Mouse (Mus musculus) cortical plate, adult 2 months (tissue): ENCODE measurements around the gene Tln2. TPM values are rescaled to one million over a fixed set of nuclear protein-coding genes. Genes with fewer than 3 reads are reported as not detected.

Experiments
- H3K27ac ChIP-seq: fragments of 200-500 bp; 2 replicates; pipeline ENCODE4 v1.5.1; 2012; ENCODE audit warnings: low read length, control low read depth, inconsistent platforms; ENCODE audit not compliant: insufficient read depth
- H3K4me1 ChIP-seq: fragments of 200-500 bp; 2 replicates; pipeline ENCODE4 v1.6.1; 2011; ENCODE audit warnings: low read length; ENCODE audit not compliant: control insufficient read depth, insufficient read depth
- H3K4me3 ChIP-seq: fragments of 200-500 bp; 2 replicates; pipeline ENCODE4 v1.5.1; 2011; ENCODE audit warnings: mild to moderate bottlenecking, low read length, control low read depth; ENCODE audit not compliant: insufficient read depth
- CTCF ChIP-seq: fragments of 200-500 bp; IDR thresholded peaks from 2 replicates; pipeline ENCODE4 v1.5.1; 2011; ENCODE audit warnings: mild to moderate bottlenecking, control low read depth, low read length; ENCODE audit not compliant: insufficient read depth; ENCODE audit errors: extremely low read depth
- POLR2A ChIP-seq: fragments of 200-500 bp; IDR thresholded peaks from 2 replicates; pipeline ENCODE4 v1.6.1; 2011; ENCODE audit warnings: mild to moderate bottlenecking, low read length, control low read depth; ENCODE audit not compliant: insufficient read depth; ENCODE audit errors: extremely low read depth
- polyA plus RNA-seq: library from polyadenylated mRNA; depleted of rRNA; stranded (reverse); fragments of >200 nt; gene quantifications from 2 replicates; pipeline ENCODE4 v1.2.3, GENCODE M21; 2012

The Tln2 gene
- polyA plus RNA-seq, 1 experiment = 36.6 TPM

GRCm38 (mm10) chr9:67205175-67205574 is 354.3 kb downstream of the Tln2 start:
- H3K4me1 ChIP-seq = no peaks in the 10 kb centered on the region
- TF ChIP-seq POLR2A (no peak), CTCF (no peak)
- H3K4me3 ChIP-seq = no peak overlapping the region
- H3K27ac ChIP-seq = no peak overlapping the region

GRCm38 (mm10) chr9:67196609-67197008 is 362.9 kb downstream of the Tln2 start:
- Histone ChIP-seq H3K4me3 (no peak overlapping the region), H3K27ac (no peak overlapping the region), H3K4me1 (no peaks in the 10 kb centered on the region)
- no peak for TF ChIP-seq POLR2A
- no peak for TF ChIP-seq CTCF

- Histone ChIP-seq H3K27ac (no peak overlapping the region), H3K4me1 (no peaks in the 10 kb centered on the region), H3K4me3 (no peak overlapping the region)
- no peak for TF ChIP-seq CTCF
- no peak for TF ChIP-seq POLR2A
These were observed 364.2 kb downstream of the Tln2 start for GRCm38 (mm10) chr9:67195306-67195705.

- H3K4me1 ChIP-seq = no peaks in the 10 kb centered on the region
- H3K4me3 ChIP-seq = no peak overlapping the region
- TF ChIP-seq CTCF (no peak), POLR2A (no peak)
- H3K27ac ChIP-seq = no peak overlapping the region
These were observed 367.8 kb downstream of the Tln2 start for GRCm38 (mm10) chr9:67191488-67192331.

GRCm38 (mm10) chr9:67187686-67188085 is 371.8 kb downstream of the Tln2 start:
- no peak overlapping the region for H3K27ac ChIP-seq
- H3K4me3 ChIP-seq = no peak overlapping the region
- H3K4me1 ChIP-seq = no peaks in the 10 kb centered on the region
- TF ChIP-seq POLR2A = no peak
- no peak for TF ChIP-seq CTCF

- TF ChIP-seq POLR2A (no peak), CTCF (no peak)
These were observed 372.3 kb downstream of the Tln2 start for GRCm38 (mm10) chr9:67187182-67187581.

GRCm38 (mm10) chr9:67184556-67184955 is 374.9 kb downstream of the Tln2 start:
- TF ChIP-seq CTCF = no peak
- no peak for TF ChIP-seq POLR2A
- no peak overlapping the region for H3K4me3 ChIP-seq
- H3K27ac ChIP-seq = no peak overlapping the region
- no peaks in the 10 kb centered on the region for H3K4me1 ChIP-seq

More at GRCm38 (mm10) chr9:67187182-67187581, 372.3 kb downstream of the Tln2 start:
- H3K27ac ChIP-seq = no peak overlapping the region
- H3K4me1 ChIP-seq = no peaks in the 10 kb centered on the region
- H3K4me3 ChIP-seq = no peak overlapping the region

- no peak overlapping the region for H3K27ac ChIP-seq
- no peaks in the 10 kb centered on the region for H3K4me1 ChIP-seq
- TF ChIP-seq CTCF (no peak), POLR2A (no peak)
- no peak overlapping the region for H3K4me3 ChIP-seq
These were observed 376.0 kb downstream of the Tln2 start for GRCm38 (mm10) chr9:67183520-67183919.

- no peaks in the 10 kb centered on the region for H3K4me1 ChIP-seq
- TF ChIP-seq CTCF (no peak), POLR2A (no peak)
These were observed 377.5 kb downstream of the Tln2 start for GRCm38 (mm10) chr9:67182006-67182405.

GRCm38 (mm10) chr9:67178709-67179108 is 380.8 kb downstream of the Tln2 start:
- TF ChIP-seq CTCF = no peak
- no peak for TF ChIP-seq POLR2A

More at GRCm38 (mm10) chr9:67182006-67182405, 377.5 kb downstream of the Tln2 start:
- Histone ChIP-seq H3K27ac (no peak overlapping the region), H3K4me3 (no peak overlapping the region)

GRCm38 (mm10) chr9:67178203-67178602 is 381.3 kb downstream of the Tln2 start:
- TF ChIP-seq POLR2A (no peak), CTCF (no peak)
- Histone ChIP-seq H3K27ac (no peak overlapping the region), H3K4me3 (no peak overlapping the region), H3K4me1 (no peaks in the 10 kb centered on the region)

More at GRCm38 (mm10) chr9:67178709-67179108, 380.8 kb downstream of the Tln2 start:
- Histone ChIP-seq H3K27ac (no peak overlapping the region), H3K4me3 (no peak overlapping the region), H3K4me1 (no peaks in the 10 kb centered on the region)
